Comparison of ENCODE assay signal across 22 mouse cellular contexts in genomic region chr1:48943826-48944225, GRCm38 (mm10).
"Had no signal": no experiment of that assay in that cellular context is flagged by ENCODE, and none has a peak within 500 bp of the region (broad histone marks: within the 10 kb centered on the region; RNA-seq: fewer than 3 reads in every experiment).

No protein-coding gene starts in this region.

- DNase-seq: kidney, adult 18-20 months; kidney, adult 9 months; kidney, postnatal 14 days; liver; lung, adult 18-20 months; lung, postnatal 10 days; lung, postnatal 36 days; retina, postnatal 1 day; right cerebral cortex, postnatal 25 days; spleen, adult 18-20 months; thymus, adult 18-20 months; thymus, postnatal 36 days had no signal

- H3K27ac ChIP-seq: left cerebral cortex, adult 2 months; limb, embryonic 12.5 days; liver, embryonic 12.5 days; liver, embryonic 15.5 days; lung, embryonic 15.5 days; midbrain, embryonic 10.5 days; midbrain, embryonic 13.5 days; neural tube, embryonic 13.5 days had no signal

- H3K4me3 ChIP-seq: left cerebral cortex, adult 2 months; limb, embryonic 12.5 days; liver, embryonic 12.5 days; liver, embryonic 15.5 days; lung, embryonic 15.5 days; megakaryocyte, embryonic 14.5 days; midbrain, embryonic 10.5 days; midbrain, embryonic 13.5 days; myocyte; neural tube, embryonic 13.5 days had no signal
